ENCODE assay signal across 8 mouse cellular contexts in genomic region chr4:132356170-132356569, GRCm38 (mm10). TPM values are rescaled to one million over a fixed set of nuclear protein-coding genes. Genes with fewer than 3 reads are reported as not detected.
DNase-seq lines count a peak whose midpoint lies in the region.

No protein-coding gene starts in this region.

- DNase-seq in cerebellum, postnatal 14 days = peak; percentile 48 to 50
- DNase-seq in cerebellum, adult 9-11 months = no peak
- DNase-seq in spleen, adult 18-20 months = peak; percentile 39 to 53
- no peak for DNase-seq in spleen, adult 12 weeks (ENCODE audit: low spot score)
- DNase-seq in heart, postnatal 14 days = peak; percentile 43 to 44
- DNase-seq in lung, adult 18-20 months = peak; percentile 31 to 37
- peak; percentile 52 for DNase-seq in thymus, postnatal 25 days
- DNase-seq in layer of hippocampus, adult 9-10 months (ENCODE audit: low spot score) = no peak

- intact Hi-C loops in heart, postnatal 14 days (cut with DNase I) = no loop called here

RNA-seq across cellular contexts. Expression of gene Rcc1, which starts 2.8 kb away (rescaled TPM):
- total RNA-seq in heart, postnatal 14 days (2021) = 10 to 100 TPM in 1 of 2 experiments, 1 to 10 TPM in 1; 9.5 to 13.3 TPM

RNA-seq across cellular contexts. Expression of gene Trnau1ap, which starts 26.8 kb away (rescaled TPM):
- 10 to 100 TPM; 21.6 to 24.6 TPM for total RNA-seq in heart, postnatal 14 days (2021)

RNA-seq across cellular contexts. Expression of gene Rab42, which starts 53.0 kb away (rescaled TPM):
- under 1 TPM; 0.39 to 0.76 TPM for total RNA-seq in heart, postnatal 14 days (2021)

Comparison
In these comparisons a context has a peak if more than half of its experiments do, and no peak if none do; other contexts are left out.
1. DNase-seq: peak in cerebellum, postnatal 14 days (2 of 2), spleen, adult 18-20 months (2 of 2), heart, postnatal 14 days (2 of 2), lung, adult 18-20 months (2 of 2) and thymus, postnatal 25 days (single experiment); none in cerebellum, adult 9-11 months (single experiment), spleen, adult 12 weeks (single experiment) and layer of hippocampus, adult 9-10 months (single experiment).